Mouse (Mus musculus): ENCODE data around the gene Ergic1.

- TF ChIP-seq CTCF (IDR thresholded peaks at IDR 0.05; ENCODE audit: low read depth, low read length), result no peak
- TF ChIP-seq POLR2A (IDR thresholded peaks at IDR 0.05; ENCODE audit: borderline replicate concordance, low read depth, low read length), result no peak
These were observed 133.9 kb downstream of the Ergic1 start for GRCm38 (mm10) chr17:26695193-26695592.
